Mouse (Mus musculus) cerebellum, postnatal 25 days (tissue): ENCODE measurements around the gene Socs4.
A peak's percentile ranks its signal among the peaks of the same experiment; 100 is the strongest.

ENCODE experiments used
- DNase-seq, 2 experiments: peaks; one replicate each; pipeline ENCODE4 v3.0.0; 2021; ENCODE audit warnings: mixed read lengths in 2 of 2

Gene Socs4

GRCm38 (mm10) chr14:47276637-47277393 is at the start of gene Socs4, which contains the start of gene Wdhd1:
Gene Socs4 (plus strand): TSS chr14:47276931.
Gene Wdhd1 (minus strand): TSS chr14:47276857.
- peak; percentile 98 for DNase-seq

- DNase-seq, result no peak
Measured at GRCm38 (mm10) chr14:47229796-47230376, 46.8 kb upstream of the Socs4 start.

GRCm38 (mm10) chr14:47233602-47234001 is 43.1 kb upstream of the Socs4 start:
- no peak for DNase-seq

- no peak for DNase-seq
Measured at GRCm38 (mm10) chr14:47234032-47234431, 42.7 kb upstream of the Socs4 start.

GRCm38 (mm10) chr14:47234526-47235250 is 42.0 kb upstream of the Socs4 start:
- no peak for DNase-seq

- DNase-seq, result no peak
Measured at GRCm38 (mm10) chr14:47236491-47236890, 40.2 kb upstream of the Socs4 start.

GRCm38 (mm10) chr14:47237286-47237685 is 39.4 kb upstream of the Socs4 start:
- no peak for DNase-seq

GRCm38 (mm10) chr14:47240600-47240999 is 36.1 kb upstream of the Socs4 start:
- no peak for DNase-seq

- no peak for DNase-seq
Measured at GRCm38 (mm10) chr14:47241046-47241445, 35.7 kb upstream of the Socs4 start.

GRCm38 (mm10) chr14:47242753-47243152 is 34.0 kb upstream of the Socs4 start:
- DNase-seq, result no peak

- no peak for DNase-seq
Measured at GRCm38 (mm10) chr14:47249839-47250238, 26.9 kb upstream of the Socs4 start.

GRCm38 (mm10) chr14:47264866-47265265 is 11.9 kb upstream of the Socs4 start:
- DNase-seq, result no peak

- DNase-seq, result no peak
Measured at GRCm38 (mm10) chr14:47265829-47266228, 10.9 kb upstream of the Socs4 start.

GRCm38 (mm10) chr14:47269056-47269455 is 7.7 kb upstream of the Socs4 start:
- no peak for DNase-seq

GRCm38 (mm10) chr14:47269706-47270105 is 7.0 kb upstream of the Socs4 start:
- DNase-seq, result no peak

- DNase-seq, result no peak
Measured at GRCm38 (mm10) chr14:47273751-47274150, 3.0 kb upstream of the Socs4 start.

- peak in 1 of 2 experiments; percentile 15 for DNase-seq
Measured at GRCm38 (mm10) chr14:47275417-47275816, 1.3 kb upstream of the Socs4 start.

GRCm38 (mm10) chr14:47276036-47276603 is 611 bp upstream of the Socs4 start:
- no peak for DNase-seq

- no peak for DNase-seq
Measured at GRCm38 (mm10) chr14:47279058-47279457, 2.3 kb downstream of the Socs4 start.

- no peak for DNase-seq
Measured at GRCm38 (mm10) chr14:47281535-47281934, 4.8 kb downstream of the Socs4 start.

GRCm38 (mm10) chr14:47283568-47283967 is 6.8 kb downstream of the Socs4 start:
- no peak for DNase-seq

- no peak for DNase-seq
Measured at GRCm38 (mm10) chr14:47285271-47285670, 8.5 kb downstream of the Socs4 start.

- no peak for DNase-seq
Measured at GRCm38 (mm10) chr14:47286215-47286614, 9.5 kb downstream of the Socs4 start.
